Mouse (Mus musculus): ENCODE measurements around the gene Ccdc163. TPM values are rescaled to one million over a fixed set of nuclear protein-coding genes. Genes with fewer than 3 reads are reported as not detected.

Gene Ccdc163
- total and polyA plus RNA-seq, 2 experiments from 2014 or later, result 6.0 to 6.8 TPM

GRCm38 (mm10) chr4:116788956-116789355, 80.6 kb downstream of the Ccdc163 start:
- ATAC-seq (ENCODE audit: insufficient read depth, low read depth) (peak; percentile 63; the same call in 1 of the 2 replicates), DNase-seq (ENCODE audit: low spot score) (peak; percentile 84)
- Histone ChIP-seq H3K4me1 (ENCODE audit: control insufficient read depth, insufficient read depth) (no peaks in the 10 kb centered on the region), H3K9me3 (replicated peaks; ENCODE audit: control insufficient read depth, low read length) (no peaks in the 10 kb centered on the region), H3K27ac (ENCODE audit: low read depth) (no peak overlapping the region), H3K27me3 (ENCODE audit: control insufficient read depth, insufficient read depth, low read length) (no peaks in the 10 kb centered on the region), H3K9ac (replicated peaks; ENCODE audit: low read depth, low read length) (no peak overlapping the region), H3K36me3 (replicated peaks; ENCODE audit: control insufficient read depth, insufficient read depth, low read length) (no peaks in the 10 kb centered on the region), H3K4me3 (ENCODE audit: low read depth, low read length) (no peak overlapping the region), H3K4me2 (ENCODE audit: low read depth, low read length) (no peak overlapping the region)
- WGBS, result 4% methylated on average over 3 of the region's 3 CpGs
- TF ChIP-seq CTCF (IDR thresholded peaks at IDR 0.05; ENCODE audit: low read depth) (peak; percentile 86), EP300 (IDR thresholded peaks at IDR 0.05; ENCODE audit: low read depth) (no peak)

GRCm38 (mm10) chr4:116792453-116792852, 84.1 kb downstream of the Ccdc163 start:
- ATAC-seq (ENCODE audit: insufficient read depth, low read depth) (no peak), DNase-seq (ENCODE audit: low spot score) (no peak)
- no peak overlapping the region for H3K9ac ChIP-seq (replicated peaks; ENCODE audit: low read depth, low read length)
- no peaks in the 10 kb centered on the region for H3K27me3 ChIP-seq (ENCODE audit: control insufficient read depth, insufficient read depth, low read length)
- H3K36me3 ChIP-seq (replicated peaks; ENCODE audit: control insufficient read depth, insufficient read depth, low read length), result no peaks in the 10 kb centered on the region
- H3K27ac ChIP-seq (ENCODE audit: low read depth), result no peak overlapping the region
- WGBS, result 85% methylated on average over 8 of the region's 8 CpGs
- peaks cover 7% of the 10 kb centered on the region; the same call in 1 of the 2 replicates for H3K4me1 ChIP-seq (ENCODE audit: control insufficient read depth, insufficient read depth)
- TF ChIP-seq CTCF (IDR thresholded peaks at IDR 0.05; ENCODE audit: low read depth) (no peak), EP300 (IDR thresholded peaks at IDR 0.05; ENCODE audit: low read depth) (no peak)
- H3K9me3 ChIP-seq (replicated peaks; ENCODE audit: control insufficient read depth, low read length), result no peaks in the 10 kb centered on the region
- H3K4me3 ChIP-seq (ENCODE audit: low read depth, low read length), result no peak overlapping the region
- H3K4me2 ChIP-seq (ENCODE audit: low read depth, low read length), result no peak overlapping the region

GRCm38 (mm10) chr4:116794273-116794672, 86.0 kb downstream of the Ccdc163 start:
- Histone ChIP-seq H3K4me2 (ENCODE audit: low read depth, low read length) (no peak overlapping the region), H3K36me3 (replicated peaks; ENCODE audit: control insufficient read depth, insufficient read depth, low read length) (no peaks in the 10 kb centered on the region), H3K4me3 (ENCODE audit: low read depth, low read length) (no peak overlapping the region), H3K27ac (ENCODE audit: low read depth) (no peak overlapping the region), H3K9ac (replicated peaks; ENCODE audit: low read depth, low read length) (no peak overlapping the region), H3K27me3 (ENCODE audit: control insufficient read depth, insufficient read depth, low read length) (no peaks in the 10 kb centered on the region), H3K4me1 (ENCODE audit: control insufficient read depth, insufficient read depth) (peaks cover 7% of the 10 kb centered on the region; the same call in 1 of the 2 replicates), H3K9me3 (replicated peaks; ENCODE audit: control insufficient read depth, low read length) (no peaks in the 10 kb centered on the region)
- DNase-seq (ENCODE audit: low spot score) (no peak), ATAC-seq (ENCODE audit: insufficient read depth, low read depth) (no peak)
- TF ChIP-seq EP300 (IDR thresholded peaks at IDR 0.05; ENCODE audit: low read depth) (no peak), CTCF (IDR thresholded peaks at IDR 0.05; ENCODE audit: low read depth) (peak; percentile 29; the same call in 1 of the 2 replicates)
- 68% methylated on average over 2 of the region's 2 CpGs for WGBS

- peak; percentile 86 for DNase-seq (ENCODE audit: low spot score)
- H3K4me2 ChIP-seq (ENCODE audit: low read depth, low read length), result peak overlapping the region; percentile 25; the same call in 1 of the 2 replicates
Measured at GRCm38 (mm10) chr4:116796442-116797110, 88.3 kb downstream of the Ccdc163 start.

GRCm38 (mm10) chr4:116799901-116800300, 91.6 kb downstream of the Ccdc163 start:
- Histone ChIP-seq H3K27ac (ENCODE audit: low read depth) (no peak overlapping the region), H3K4me2 (ENCODE audit: low read depth, low read length) (no peak overlapping the region), H3K9ac (replicated peaks; ENCODE audit: low read depth, low read length) (no peak overlapping the region), H3K4me3 (ENCODE audit: low read depth, low read length) (no peak overlapping the region), H3K36me3 (replicated peaks; ENCODE audit: control insufficient read depth, insufficient read depth, low read length) (peaks cover 26% of the 10 kb centered on the region), H3K27me3 (ENCODE audit: control insufficient read depth, insufficient read depth, low read length) (no peaks in the 10 kb centered on the region), H3K4me1 (ENCODE audit: control insufficient read depth, insufficient read depth) (peaks cover 7% of the 10 kb centered on the region; the same call in 1 of the 2 replicates), H3K9me3 (replicated peaks; ENCODE audit: control insufficient read depth, low read length) (no peaks in the 10 kb centered on the region)
- ATAC-seq (ENCODE audit: insufficient read depth, low read depth) (no peak), DNase-seq (ENCODE audit: low spot score) (no peak)
- peak; percentile 41 for TF ChIP-seq CTCF (IDR thresholded peaks at IDR 0.05; ENCODE audit: low read depth)
- TF ChIP-seq EP300 (IDR thresholded peaks at IDR 0.05; ENCODE audit: low read depth), result no peak
- 29% methylated on average over 5 of the region's 5 CpGs for WGBS

More at GRCm38 (mm10) chr4:116796442-116797110, 88.3 kb downstream of the Ccdc163 start:
- ATAC-seq (ENCODE audit: insufficient read depth, low read depth), result peak; percentile 96
- H3K27me3 ChIP-seq (ENCODE audit: control insufficient read depth, insufficient read depth, low read length), result no peaks in the 10 kb centered on the region
- TF ChIP-seq EP300 (IDR thresholded peaks at IDR 0.05; ENCODE audit: low read depth) (peak; percentile 74; the same call in 1 of the 2 replicates), CTCF (IDR thresholded peaks at IDR 0.05; ENCODE audit: low read depth) (no peak)
- peaks cover 7% of the 10 kb centered on the region; the same call in 1 of the 2 replicates for H3K4me1 ChIP-seq (ENCODE audit: control insufficient read depth, insufficient read depth)
- H3K9ac ChIP-seq (replicated peaks; ENCODE audit: low read depth, low read length), result no peak overlapping the region
- H3K9me3 ChIP-seq (replicated peaks; ENCODE audit: control insufficient read depth, low read length), result no peaks in the 10 kb centered on the region
- H3K27ac ChIP-seq (ENCODE audit: low read depth), result peak overlapping the region; percentile 88
- H3K36me3 ChIP-seq (replicated peaks; ENCODE audit: control insufficient read depth, insufficient read depth, low read length), result no peaks in the 10 kb centered on the region
- WGBS, result 31% methylated on average over 1 of the region's 1 CpGs
- H3K4me3 ChIP-seq (ENCODE audit: low read depth, low read length), result no peak overlapping the region

Other genes starting within 250 kb of the Ccdc163 start
- gene Mast2, start 244.3 kb upstream of the Ccdc163 start, total RNA-seq (2014; rRNA removed; ENCODE audit: low replicate concordance), result 49.8 and 52.5 TPM in 2 replicates
- gene Mast2, start 244.3 kb upstream of the Ccdc163 start, polyA plus RNA-seq (2015; fragmentation: Nextera tagmentation; extraction: Ambion mirVana), result 14.3 and 14.9 TPM in 2 replicates
- 6.1 and 6.2 TPM in 2 replicates for gene Ipp, start 201.0 kb upstream of the Ccdc163 start, total RNA-seq (2014; rRNA removed; ENCODE audit: low replicate concordance)
- 14.9 and 15.9 TPM in 2 replicates for gene Ipp, start 201.0 kb upstream of the Ccdc163 start, polyA plus RNA-seq (2015; fragmentation: Nextera tagmentation; extraction: Ambion mirVana)
- gene Tmem69, start 152.6 kb upstream of the Ccdc163 start, total RNA-seq (2014; rRNA removed; ENCODE audit: low replicate concordance), result 17.9 and 19.6 TPM in 2 replicates
- gene Tmem69, start 152.6 kb upstream of the Ccdc163 start, polyA plus RNA-seq (2015; fragmentation: Nextera tagmentation; extraction: Ambion mirVana), result 27.6 and 28.2 TPM in 2 replicates
- gene Gpbp1l1, start 150.9 kb upstream of the Ccdc163 start, total RNA-seq (2014; rRNA removed; ENCODE audit: low replicate concordance), result 56.9 and 95.7 TPM in 2 replicates
- gene Gpbp1l1, start 150.9 kb upstream of the Ccdc163 start, polyA plus RNA-seq (2015; fragmentation: Nextera tagmentation; extraction: Ambion mirVana), result 30.1 and 32.5 TPM in 2 replicates
- 0.08 and 0.57 TPM in 2 replicates for gene Ccdc17, start 111.9 kb upstream of the Ccdc163 start, total RNA-seq (2014; rRNA removed; ENCODE audit: low replicate concordance)
- 3.1 and 5.1 TPM in 2 replicates for gene Ccdc17, start 111.9 kb upstream of the Ccdc163 start, polyA plus RNA-seq (2015; fragmentation: Nextera tagmentation; extraction: Ambion mirVana)
- 28.1 and 29.9 TPM in 2 replicates for gene Nasp, start 80.6 kb upstream of the Ccdc163 start, total RNA-seq (2014; rRNA removed; ENCODE audit: low replicate concordance)
- gene Nasp, start 80.6 kb upstream of the Ccdc163 start, polyA plus RNA-seq (2015; fragmentation: Nextera tagmentation; extraction: Ambion mirVana), result 32.1 and 32.2 TPM in 2 replicates
- 465 and 479 TPM in 2 replicates for gene Akr1a1, start 56.8 kb upstream of the Ccdc163 start, total RNA-seq (2014; rRNA removed; ENCODE audit: low replicate concordance)
- gene Akr1a1, start 56.8 kb upstream of the Ccdc163 start, polyA plus RNA-seq (2015; fragmentation: Nextera tagmentation; extraction: Ambion mirVana), result 533 and 534 TPM in 2 replicates
- gene Prdx1, start 23.0 kb upstream of the Ccdc163 start, total RNA-seq (2014; rRNA removed; ENCODE audit: low replicate concordance), result 317 and 334 TPM in 2 replicates
- gene Prdx1, start 23.0 kb upstream of the Ccdc163 start, polyA plus RNA-seq (2015; fragmentation: Nextera tagmentation; extraction: Ambion mirVana), result 1,000 and 1,028 TPM in 2 replicates
- gene Mmachc, start 103 bp upstream of the Ccdc163 start, total RNA-seq (2014; rRNA removed; ENCODE audit: low replicate concordance), result 41.1 and 51.3 TPM in 2 replicates
- gene Mmachc, start 103 bp upstream of the Ccdc163 start, polyA plus RNA-seq (2015; fragmentation: Nextera tagmentation; extraction: Ambion mirVana), result 36.5 and 38.4 TPM in 2 replicates
- gene Tesk2, start 12.4 kb downstream of the Ccdc163 start, total RNA-seq (2014; rRNA removed; ENCODE audit: low replicate concordance), result 1.3 and 4.0 TPM in 2 replicates
- gene Tesk2, start 12.4 kb downstream of the Ccdc163 start, polyA plus RNA-seq (2015; fragmentation: Nextera tagmentation; extraction: Ambion mirVana), result 2.3 and 2.4 TPM in 2 replicates
- 20.3 and 46.9 TPM in 2 replicates for gene Toe1, start 99.1 kb downstream of the Ccdc163 start, total RNA-seq (2014; rRNA removed; ENCODE audit: low replicate concordance)
- 17.3 and 17.5 TPM in 2 replicates for gene Toe1, start 99.1 kb downstream of the Ccdc163 start, polyA plus RNA-seq (2015; fragmentation: Nextera tagmentation; extraction: Ambion mirVana)
- gene Mutyh, start 99.2 kb downstream of the Ccdc163 start, total RNA-seq (2014; rRNA removed; ENCODE audit: low replicate concordance), result 2.6 and 6.9 TPM in 2 replicates
- gene Mutyh, start 99.2 kb downstream of the Ccdc163 start, polyA plus RNA-seq (2015; fragmentation: Nextera tagmentation; extraction: Ambion mirVana), result 3.9 and 4.4 TPM in 2 replicates
- gene Hpdl, start 113.2 kb downstream of the Ccdc163 start, total RNA-seq (2014; rRNA removed; ENCODE audit: low replicate concordance), result 2.2 and 3.4 TPM in 2 replicates
- 2.1 and 2.9 TPM in 2 replicates for gene Hpdl, start 113.2 kb downstream of the Ccdc163 start, polyA plus RNA-seq (2015; fragmentation: Nextera tagmentation; extraction: Ambion mirVana)
- 1.4 and 1.5 TPM in 2 replicates for gene Zswim5, start 168.9 kb downstream of the Ccdc163 start, total RNA-seq (2014; rRNA removed; ENCODE audit: low replicate concordance)
- 0.34 TPM in 2 replicates for gene Zswim5, start 168.9 kb downstream of the Ccdc163 start, polyA plus RNA-seq (2015; fragmentation: Nextera tagmentation; extraction: Ambion mirVana)

Data from heart, postnatal 0 days (tissue).